Mouse (Mus musculus) MEL (cell line): ENCODE data around the gene Abtb1. TPM values are rescaled to one million over a fixed set of nuclear protein-coding genes. Genes with fewer than 3 reads are reported as not detected.

Experiments
- DNase-seq: peaks from one replicate; pipeline ENCODE4 v3.0.0; 2011; ENCODE audit warnings: low read depth, low spot score
- H3K27ac ChIP-seq: 2 replicates; pipeline ENCODE4 v1.5.1; 2012; ENCODE audit warnings: low read depth, mild to moderate bottlenecking, control low read depth, low read length, moderate library complexity; ENCODE audit not compliant: control insufficient read depth
- H3K27me3 ChIP-seq, 2 experiments: fragments of 150-350 bp in 1 of 2; sonication (generic) in 1 of 2; 2 replicates each; pipeline ENCODE4 v1.6.1; 2012; ENCODE audit warnings: low read length in 2 of 2, mild to moderate bottlenecking in 2 of 2, improper control_type of control experiment in 1 of 2, moderate library complexity in 1 of 2; ENCODE audit not compliant: insufficient read depth in 2 of 2, control insufficient read depth in 1 of 2
- H3K36me3 ChIP-seq, 2 experiments: 2 replicates each; pipeline ENCODE4 v1.6.1; 2012 to 2014; ENCODE audit warnings: low read length in 2 of 2, improper control_type of control experiment in 1 of 2, inconsistent platforms in 1 of 2, mild to moderate bottlenecking in 1 of 2; ENCODE audit not compliant: insufficient read depth in 2 of 2, control insufficient read depth in 1 of 2
- H3K4me1 ChIP-seq, 2 experiments: fragments of 150-350 bp in 1 of 2; sonication (generic) in 1 of 2; 2 replicates each; pipeline ENCODE4 v1.6.1; 2012; ENCODE audit warnings: low read length in 2 of 2, improper control_type of control experiment in 1 of 2, mild to moderate bottlenecking in 1 of 2; ENCODE audit not compliant: insufficient read depth in 2 of 2, control insufficient read depth in 1 of 2
- H3K4me3 ChIP-seq, 2 experiments: fragments of 150-350 bp in 1 of 2; sonication (generic) in 1 of 2; 2 replicates each; pipeline ENCODE4 v1.5.1; 2012; ENCODE audit warnings: low read depth in 2 of 2, low read length in 2 of 2, mild to moderate bottlenecking in 2 of 2, moderate library complexity in 2 of 2, control low read depth in 1 of 2, improper control_type of control experiment in 1 of 2; ENCODE audit not compliant: control insufficient read depth in 1 of 2, insufficient read depth in 1 of 2
- H3K79me2 ChIP-seq: 2 replicates; pipeline ENCODE4 v1.6.1; 2012; ENCODE audit warnings: mild to moderate bottlenecking, low read length, moderate library complexity; ENCODE audit not compliant: control insufficient read depth, poor library complexity, insufficient read depth
- H3K9ac ChIP-seq: 2 replicates; pipeline ENCODE4 v1.6.1; 2012; ENCODE audit warnings: low read depth, mild to moderate bottlenecking, control low read depth, low read length, moderate library complexity; ENCODE audit not compliant: control insufficient read depth, poor library complexity, severe bottlenecking
- H3K9me3 ChIP-seq: fragments of 150-350 bp; sonication (generic); replicated peaks from 2 replicates; pipeline ENCODE4 v1.6.1; 2012; ENCODE audit warnings: mild to moderate bottlenecking, low read length, improper control_type of control experiment, moderate library complexity; ENCODE audit not compliant: insufficient read depth
- CHD1 ChIP-seq: IDR thresholded peaks from 2 replicates; pipeline ENCODE4 v1.6.1; 2012; ENCODE audit warnings: low read depth, mild to moderate bottlenecking, inconsistent platforms, low read length, improper control_type of control experiment
- CHD2 ChIP-seq: IDR thresholded peaks from 2 replicates; pipeline ENCODE4 v1.6.1; 2011; ENCODE audit warnings: low read length, improper control_type of control experiment
- E2F4 ChIP-seq: IDR thresholded peaks from 2 replicates; pipeline ENCODE4 v1.6.1; 2011; ENCODE audit warnings: low read depth, low read length, improper control_type of control experiment, borderline replicate concordance
- ETS1 ChIP-seq: IDR thresholded peaks from 2 replicates; pipeline ENCODE4 v1.6.1; 2012; ENCODE audit warnings: low read depth, mild to moderate bottlenecking, inconsistent platforms, low read length, improper control_type of control experiment, moderate library complexity
- GABPA ChIP-seq: IDR thresholded peaks from 2 replicates; pipeline ENCODE4 v1.6.1; 2012; ENCODE audit warnings: low read depth, mild to moderate bottlenecking, inconsistent platforms, low read length, improper control_type of control experiment, moderate library complexity
- GATA1 ChIP-seq: IDR thresholded peaks from 2 replicates; pipeline ENCODE4 v1.6.1; 2011; ENCODE audit warnings: low read depth, low read length, improper control_type of control experiment
- HCFC1 ChIP-seq: IDR thresholded peaks from 2 replicates; pipeline ENCODE4 v1.6.1; 2012; ENCODE audit warnings: low read depth, mild to moderate bottlenecking, inconsistent platforms, low read length, improper control_type of control experiment, moderate library complexity
- KAT2A ChIP-seq: conservative IDR thresholded peaks from 2 replicates; pipeline ENCODE4 v1.6.1; 2012; ENCODE audit warnings: low read depth, low read length, improper control_type of control experiment, inconsistent platforms
- MAFK ChIP-seq: IDR thresholded peaks from 2 replicates; pipeline ENCODE4 v1.6.1; 2011; ENCODE audit warnings: low read depth, mild to moderate bottlenecking, low read length, improper control_type of control experiment, borderline replicate concordance
- MAZ ChIP-seq: IDR thresholded peaks from 2 replicates; pipeline ENCODE4 v1.6.1; 2012; ENCODE audit warnings: low read depth, mild to moderate bottlenecking, inconsistent platforms, low read length, improper control_type of control experiment
- MEF2A ChIP-seq: IDR thresholded peaks from 2 replicates; pipeline ENCODE4 v1.6.1; 2014; ENCODE audit warnings: low read depth, mild to moderate bottlenecking, inconsistent platforms, low read length, improper control_type of control experiment; ENCODE audit not compliant: poor library complexity, insufficient replicate concordance, severe bottlenecking; ENCODE audit errors: extremely low read depth
- MXI1 ChIP-seq: IDR thresholded peaks from 2 replicates; pipeline ENCODE4 v1.6.1; 2011; ENCODE audit warnings: mild to moderate bottlenecking, low read depth, low read length, improper control_type of control experiment
- MYB ChIP-seq: IDR thresholded peaks from 2 replicates; pipeline ENCODE4 v1.6.1; 2011; ENCODE audit warnings: mild to moderate bottlenecking, low read depth, low read length, improper control_type of control experiment
- MYC ChIP-seq: IDR thresholded peaks from 2 replicates; pipeline ENCODE4 v1.6.1; 2011; ENCODE audit warnings: low read depth, mild to moderate bottlenecking, low read length, improper control_type of control experiment, moderate library complexity
- NELFE ChIP-seq: IDR thresholded peaks from 2 replicates; pipeline ENCODE4 v1.6.1; 2011; ENCODE audit warnings: low read depth, low read length, improper control_type of control experiment
- NRF1 ChIP-seq: IDR thresholded peaks from 2 replicates; pipeline ENCODE4 v1.6.1; 2014; ENCODE audit warnings: low read depth, mild to moderate bottlenecking, inconsistent platforms, low read length, improper control_type of control experiment, moderate library complexity; ENCODE audit not compliant: poor library complexity, insufficient read depth, severe bottlenecking
- POLR2AphosphoS2 ChIP-seq: IDR thresholded peaks from 2 replicates; pipeline ENCODE4 v1.6.1; 2011; ENCODE audit warnings: low read length, improper control_type of control experiment
- POLR2AphosphoS5 ChIP-seq: IDR thresholded peaks from 2 replicates; pipeline ENCODE4 v1.6.1; 2012; ENCODE audit warnings: low read depth, borderline replicate concordance, mild to moderate bottlenecking, inconsistent platforms, low read length, moderate library complexity, mixed read lengths
- RCOR1 ChIP-seq: IDR thresholded peaks from 2 replicates; pipeline ENCODE4 v1.6.1; 2012; ENCODE audit warnings: low read depth, mild to moderate bottlenecking, inconsistent platforms, low read length, improper control_type of control experiment
- SIN3A ChIP-seq: IDR thresholded peaks from 2 replicates; pipeline ENCODE4 v1.6.1; 2012; ENCODE audit warnings: low read length, improper control_type of control experiment, inconsistent platforms
- SMC3 ChIP-seq: IDR thresholded peaks from 2 replicates; pipeline ENCODE4 v1.6.1; 2011; ENCODE audit warnings: low read depth, low read length, improper control_type of control experiment
- TCF12 ChIP-seq: IDR thresholded peaks from 2 replicates; pipeline ENCODE4 v1.6.1; 2014; ENCODE audit warnings: low read depth, mild to moderate bottlenecking, inconsistent platforms, low read length, improper control_type of control experiment, moderate library complexity
- USF2 ChIP-seq, 2 experiments: IDR thresholded peaks; 2 replicates each; pipeline ENCODE4 v1.6.1; 2011 to 2012; ENCODE audit warnings: improper control_type of control experiment in 2 of 2, low read length in 2 of 2, borderline replicate concordance in 1 of 2, inconsistent platforms in 1 of 2, low read depth in 1 of 2, mild to moderate bottlenecking in 1 of 2; ENCODE audit not compliant: insufficient read depth in 1 of 2
- ZC3H11A ChIP-seq: IDR thresholded peaks from 2 replicates; pipeline ENCODE4 v1.6.1; 2012; ENCODE audit warnings: low read depth, mild to moderate bottlenecking, inconsistent platforms, low read length, improper control_type of control experiment
- ZMIZ1 ChIP-seq: IDR thresholded peaks from 2 replicates; pipeline ENCODE4 v1.6.1; 2012; ENCODE audit warnings: low read depth, mild to moderate bottlenecking, inconsistent platforms, low read length, improper control_type of control experiment, moderate library complexity
- ZNF384 ChIP-seq: IDR thresholded peaks from 2 replicates; pipeline ENCODE4 v1.6.1; 2012; ENCODE audit warnings: low read depth, mild to moderate bottlenecking, inconsistent platforms, low read length, improper control_type of control experiment
- polyA plus RNA-seq, 2 experiments: library from polyadenylated mRNA; stranded (reverse) in 1 of 2; unstranded in 1 of 2; fragments of >175 nt in 1 of 2; fragments of >200 nt in 1 of 2; gene quantifications; 2 replicates each; pipeline versions ENCODE4 v1.2.1 to v1.2.4; 2012; ENCODE audit warnings: low replicate concordance in 2 of 2, low read depth in 1 of 2; ENCODE audit not compliant: insufficient read length in 2 of 2, insufficient read depth in 1 of 2, missing spikeins in 1 of 2
- total RNA-seq: library from RNA; depleted of rRNA; stranded (reverse); fragments of 300-350 nt; gene quantifications from 2 replicates; pipeline ENCODE4 v1.2.3, GENCODE M21; 2012

Abtb1 gene
- total and polyA plus RNA-seq, 3 experiments, result 7.4 to 16.9 TPM; not detected in 1

- Histone ChIP-seq H3K9ac (no peak overlapping the region), H3K27me3 (no peaks in the 10 kb centered on the region), H3K9me3 (no peaks in the 10 kb centered on the region), H3K4me1 (peaks cover 2 to 6% of the 10 kb centered on the region in 2 experiments; a peak in 2 of 4 replicates), H3K36me3 (no peaks in the 10 kb centered on the region), H3K79me2 (no peaks in the 10 kb centered on the region; the same call in 1 of the 2 replicates), H3K27ac (no peak overlapping the region), H3K4me3 (no peak overlapping the region)
- TF ChIP-seq KAT2A (no peak), USF2 (IDR thresholded peaks at IDR 0.05; ENCODE audit: borderline replicate concordance in 1 of 2, insufficient read depth in 1 of 2, low read depth in 1 of 2, low read length in 2 of 2) (no peak), SMC3 (no peak), MAZ (no peak), MYB (no peak), MAFK (no peak), CHD2 (no peak), HCFC1 (no peak), POLR2AphosphoS5 (no peak), SIN3A (no peak), NELFE (no peak), GABPA (no peak), TCF12 (no peak), MEF2A (no peak), GATA1 (no peak), POLR2AphosphoS2 (no peak), MXI1 (no peak), ZC3H11A (no peak), ETS1 (no peak), RCOR1 (no peak)
- no peak for DNase-seq
Observed at GRCm38 (mm10) chr6:88840211-88840610, 1.6 kb downstream of the Abtb1 start.

- no peak overlapping the region for H3K4me3 ChIP-seq
- TF ChIP-seq NELFE (no peak), MEF2A (no peak), TCF12 (no peak), ZMIZ1 (no peak), MXI1 (no peak), USF2 (IDR thresholded peaks at IDR 0.05; ENCODE audit: borderline replicate concordance in 1 of 2, insufficient read depth in 1 of 2, low read depth in 1 of 2, low read length in 2 of 2) (no peak), ZNF384 (no peak), POLR2AphosphoS5 (no peak), E2F4 (no peak), MAFK (no peak), HCFC1 (no peak), NRF1 (no peak), ETS1 (no peak), CHD2 (no peak), MYC (no peak), CHD1 (no peak), GABPA (no peak)
- no peak overlapping the region for H3K9ac ChIP-seq
- no peak overlapping the region for H3K27ac ChIP-seq
- H3K9me3 ChIP-seq, result no peaks in the 10 kb centered on the region
- no peaks in the 10 kb centered on the region for H3K27me3 ChIP-seq
- peaks cover 2 to 6% of the 10 kb centered on the region in 2 experiments; a peak in 2 of 4 replicates for H3K4me1 ChIP-seq
- no peaks in the 10 kb centered on the region; the same call in 1 of the 2 replicates for H3K79me2 ChIP-seq
- no peak for DNase-seq
- H3K36me3 ChIP-seq, result no peaks in the 10 kb centered on the region
Observed at GRCm38 (mm10) chr6:88839135-88839970, 2.4 kb downstream of the Abtb1 start.
